Mouse (Mus musculus): ENCODE measurements at regions not wholly inside any gene's neighbourhood (a gene's known extent, or its start where the extent isn't known, plus 50 kb on each side); places are given as distances from the start of the nearest gene placed in this dataset.

GRCm38 (mm10) chr9:41238395-41239096, 77.0 kb upstream of the Ubash3b start:
- Histone ChIP-seq H3K9me3 (ENCODE audit: control insufficient read depth) (no peaks in the 10 kb centered on the region), H3K27ac (ENCODE audit: low read depth, low read length) (no peak overlapping the region), H3K9ac (ENCODE audit: low read depth, low read length) (no peak overlapping the region), H3K4me2 (replicated peaks; ENCODE audit: low read depth) (no peak overlapping the region), H3K4me1 (replicated peaks; ENCODE audit: control insufficient read depth, insufficient read depth, low read length) (no peaks in the 10 kb centered on the region), H3K27me3 (replicated peaks; ENCODE audit: control insufficient read depth, insufficient read depth, low read length) (no peaks in the 10 kb centered on the region), H3K36me3 (ENCODE audit: control insufficient read depth, insufficient read depth) (no peaks in the 10 kb centered on the region), H3K4me3 (ENCODE audit: low read depth, low read length) (no peak overlapping the region)
- ATAC-seq = no peak
- TF ChIP-seq CTCF (IDR thresholded peaks at IDR 0.05; ENCODE audit: low read depth) = no peak
- 66% methylated on average over 5 of the region's 5 CpGs for WGBS

DNA sequence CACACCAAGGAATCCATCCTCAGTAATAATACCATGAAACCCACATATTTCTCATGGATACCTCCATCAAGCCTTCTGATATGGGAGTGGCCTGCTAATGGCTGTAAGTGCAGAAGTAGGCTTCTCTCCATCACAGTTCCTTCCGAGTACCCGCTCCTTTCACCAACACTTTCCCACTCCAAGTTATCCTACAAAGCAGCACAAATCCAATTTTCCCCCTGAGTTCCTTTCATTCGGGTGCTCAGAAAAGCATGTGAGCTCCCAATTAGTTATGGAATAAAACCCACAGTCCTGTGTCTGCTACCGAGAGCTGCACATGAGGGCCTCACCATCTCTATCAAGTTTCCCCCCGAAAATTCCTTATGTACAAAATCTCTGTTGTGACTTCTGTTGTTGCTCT, 75.8 kb upstream of the Ubash3b start:
- Histone ChIP-seq H3K4me2 (replicated peaks; ENCODE audit: low read depth) (no peak overlapping the region), H3K27ac (ENCODE audit: low read depth, low read length) (no peak overlapping the region), H3K9me3 (ENCODE audit: control insufficient read depth) (no peaks in the 10 kb centered on the region), H3K27me3 (replicated peaks; ENCODE audit: control insufficient read depth, insufficient read depth, low read length) (no peaks in the 10 kb centered on the region), H3K36me3 (ENCODE audit: control insufficient read depth, insufficient read depth) (no peaks in the 10 kb centered on the region), H3K9ac (ENCODE audit: low read depth, low read length) (no peak overlapping the region), H3K4me3 (ENCODE audit: low read depth, low read length) (no peak overlapping the region), H3K4me1 (replicated peaks; ENCODE audit: control insufficient read depth, insufficient read depth, low read length) (no peaks in the 10 kb centered on the region)
- 93% methylated on average over 5 of the region's 5 CpGs for WGBS
- TF ChIP-seq CTCF (IDR thresholded peaks at IDR 0.05; ENCODE audit: low read depth) = no peak
- no peak for ATAC-seq

- no peak for ATAC-seq
- no peaks in the 10 kb centered on the region for H3K36me3 ChIP-seq (ENCODE audit: control insufficient read depth, insufficient read depth)
- no peak for TF ChIP-seq CTCF (IDR thresholded peaks at IDR 0.05; ENCODE audit: low read depth)
- H3K4me2 ChIP-seq (replicated peaks; ENCODE audit: low read depth) = peak overlapping the region; percentile 75
- 0 out of 2 replicates have a peak overlapping the region, but pooled peaks have one; percentile 13 for H3K9ac ChIP-seq (ENCODE audit: low read depth, low read length)
- no peaks in the 10 kb centered on the region for H3K9me3 ChIP-seq (ENCODE audit: control insufficient read depth)
- no peaks in the 10 kb centered on the region for H3K4me1 ChIP-seq (replicated peaks; ENCODE audit: control insufficient read depth, insufficient read depth, low read length)
- no peaks in the 10 kb centered on the region for H3K27me3 ChIP-seq (replicated peaks; ENCODE audit: control insufficient read depth, insufficient read depth, low read length)
- peak overlapping the region; percentile 41; the same call in 1 of the 2 replicates for H3K27ac ChIP-seq (ENCODE audit: low read depth, low read length)
- 16% methylated on average over 5 of the region's 5 CpGs for WGBS
- peak overlapping the region; percentile 49 for H3K4me3 ChIP-seq (ENCODE audit: low read depth, low read length)
These were observed 67.7 kb upstream of the Ubash3b start for GRCm38 (mm10) chr9:41229225-41229582.

DNA sequence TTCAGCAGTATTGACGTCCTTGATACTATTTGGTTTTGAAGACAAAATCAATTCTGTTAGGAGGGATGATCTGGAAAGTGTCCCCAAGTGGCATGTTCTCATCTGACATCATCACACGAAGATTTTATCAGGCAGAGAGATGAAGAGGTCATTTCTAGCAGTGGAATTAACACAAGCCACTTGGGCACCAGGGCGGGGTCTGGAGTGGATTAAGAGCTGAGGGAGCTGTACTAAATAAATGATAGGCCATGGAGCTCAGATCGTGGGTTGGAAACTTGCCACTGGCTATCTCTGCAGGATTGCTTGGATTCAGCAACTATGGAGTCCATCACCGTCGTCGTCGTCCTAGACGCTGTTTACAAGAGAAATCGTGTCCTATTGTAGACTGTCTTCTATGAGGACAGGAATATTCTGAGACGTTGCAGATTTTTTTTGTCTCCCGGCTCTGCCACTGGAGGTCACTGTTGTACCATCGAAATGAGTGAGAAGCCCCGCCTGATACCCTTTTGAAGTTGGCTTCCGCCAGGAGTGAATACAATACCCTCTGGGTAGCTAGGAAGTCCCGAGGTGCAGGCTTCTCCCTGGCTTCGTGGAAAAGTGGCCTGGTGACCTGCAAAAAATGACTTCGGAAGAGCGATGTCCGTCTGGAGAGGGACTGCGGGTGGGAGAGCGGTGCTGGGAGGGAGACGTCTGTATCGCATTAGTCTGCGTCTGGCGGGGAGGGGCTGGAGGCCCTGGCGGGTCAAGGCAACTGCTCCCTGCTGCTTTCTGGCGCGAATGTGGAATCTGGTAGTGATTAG, 67.1 kb upstream of the Ubash3b start:
- H3K27me3 ChIP-seq (replicated peaks; ENCODE audit: control insufficient read depth, insufficient read depth, low read length) = no peaks in the 10 kb centered on the region
- H3K4me2 ChIP-seq (replicated peaks; ENCODE audit: low read depth) = peak overlapping the region; percentile 75
- peak overlapping the region; percentile 49 for H3K4me3 ChIP-seq (ENCODE audit: low read depth, low read length)
- H3K27ac ChIP-seq (ENCODE audit: low read depth, low read length) = peak overlapping the region; percentile 41; the same call in 1 of the 2 replicates
- no peaks in the 10 kb centered on the region for H3K36me3 ChIP-seq (ENCODE audit: control insufficient read depth, insufficient read depth)
- TF ChIP-seq CTCF (IDR thresholded peaks at IDR 0.05; ENCODE audit: low read depth) = peak; percentile 84
- H3K9me3 ChIP-seq (ENCODE audit: control insufficient read depth) = no peaks in the 10 kb centered on the region
- ATAC-seq = peak; percentile 47
- H3K9ac ChIP-seq (ENCODE audit: low read depth, low read length) = 0 out of 2 replicates have a peak overlapping the region, but pooled peaks have one; percentile 13
- 5% methylated on average over 29 of the region's 29 CpGs for WGBS
- H3K4me1 ChIP-seq (replicated peaks; ENCODE audit: control insufficient read depth, insufficient read depth, low read length) = no peaks in the 10 kb centered on the region

- WGBS = 43% methylated on average over 11 of the region's 11 CpGs
- H3K4me2 ChIP-seq (replicated peaks; ENCODE audit: low read depth) = no peak overlapping the region
These were observed 61.9 kb upstream of the Ubash3b start for GRCm38 (mm10) chr9:41223406-41223805.

DNA sequence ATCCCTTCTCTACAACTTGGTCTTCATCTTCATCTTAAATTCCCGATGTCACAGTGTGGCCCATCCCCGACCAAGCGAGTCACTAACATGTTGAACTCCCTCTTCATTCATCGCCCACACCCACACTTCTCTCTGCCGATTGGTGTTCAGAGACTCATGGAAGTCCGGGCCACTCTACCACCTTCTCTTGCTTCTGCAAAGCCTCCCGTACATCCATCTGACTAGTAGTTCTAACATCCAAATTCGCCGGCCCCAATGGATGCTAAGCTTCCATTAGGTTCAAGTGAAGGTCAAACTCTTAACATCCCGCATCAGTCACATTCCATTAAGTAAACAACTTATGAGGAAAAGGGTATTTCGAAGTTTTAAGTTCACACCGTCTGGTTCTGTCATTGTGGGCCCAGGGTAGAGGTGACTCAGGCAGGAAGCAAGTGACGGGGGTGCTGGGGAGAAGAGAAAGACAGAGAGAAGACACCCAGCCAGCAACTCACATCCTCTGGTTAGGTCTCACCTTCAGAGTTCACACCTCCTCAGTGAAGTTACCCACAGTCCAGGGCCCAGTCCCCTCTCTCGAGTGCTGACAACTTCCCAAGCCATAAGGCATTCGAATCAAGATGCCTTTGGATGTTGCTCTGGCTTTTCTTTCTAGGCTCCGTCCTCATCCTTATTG, 61.0 kb upstream of the Ubash3b start:
- Histone ChIP-seq H3K36me3 (ENCODE audit: control insufficient read depth, insufficient read depth) (no peaks in the 10 kb centered on the region), H3K4me1 (replicated peaks; ENCODE audit: control insufficient read depth, insufficient read depth, low read length) (no peaks in the 10 kb centered on the region), H3K9me3 (ENCODE audit: control insufficient read depth) (no peaks in the 10 kb centered on the region), H3K4me2 (replicated peaks; ENCODE audit: low read depth) (no peak overlapping the region), H3K27me3 (replicated peaks; ENCODE audit: control insufficient read depth, insufficient read depth, low read length) (no peaks in the 10 kb centered on the region), H3K9ac (ENCODE audit: low read depth, low read length) (no peak overlapping the region), H3K27ac (ENCODE audit: low read depth, low read length) (no peak overlapping the region), H3K4me3 (ENCODE audit: low read depth, low read length) (no peak overlapping the region)
- no peak for TF ChIP-seq CTCF (IDR thresholded peaks at IDR 0.05; ENCODE audit: low read depth)
- WGBS = 71% methylated on average over 16 of the region's 16 CpGs
- no peak for ATAC-seq

More at GRCm38 (mm10) chr9:41223406-41223805, 61.9 kb upstream of the Ubash3b start:
- Histone ChIP-seq H3K9me3 (ENCODE audit: control insufficient read depth) (no peaks in the 10 kb centered on the region), H3K4me1 (replicated peaks; ENCODE audit: control insufficient read depth, insufficient read depth, low read length) (no peaks in the 10 kb centered on the region), H3K27ac (ENCODE audit: low read depth, low read length) (no peak overlapping the region), H3K9ac (ENCODE audit: low read depth, low read length) (no peak overlapping the region), H3K36me3 (ENCODE audit: control insufficient read depth, insufficient read depth) (no peaks in the 10 kb centered on the region), H3K4me3 (ENCODE audit: low read depth, low read length) (no peak overlapping the region), H3K27me3 (replicated peaks; ENCODE audit: control insufficient read depth, insufficient read depth, low read length) (no peaks in the 10 kb centered on the region)
- TF ChIP-seq CTCF (IDR thresholded peaks at IDR 0.05; ENCODE audit: low read depth) = no peak
- ATAC-seq = no peak
